Mouse (Mus musculus) embryonic facial prominence, embryonic 10.5 days (tissue): ENCODE data around the gene Tbc1d22a. TPM values are rescaled to one million over a fixed set of nuclear protein-coding genes. Genes with fewer than 3 reads are reported as not detected.

Experiments used
- DNase-seq: peaks from one replicate; pipeline ENCODE4 v3.0.0-alpha.2; 2017; ENCODE audit warnings: low spot score
- H3K27ac ChIP-seq: fragments of 300-500 bp; sonication (generic); replicated peaks from 2 replicates; pipeline ENCODE4 v1.5.1; 2016; ENCODE audit warnings: mild to moderate bottlenecking
- H3K27me3 ChIP-seq: fragments of 300-500 bp; sonication (generic); replicated peaks from 2 replicates; pipeline ENCODE4 v1.6.1; 2016; ENCODE audit warnings: low read depth, mild to moderate bottlenecking; ENCODE audit not compliant: poor library complexity, severe bottlenecking
- H3K36me3 ChIP-seq: fragments of 300-500 bp; sonication (generic); replicated peaks from 2 replicates; pipeline ENCODE4 v1.6.1; 2016; ENCODE audit warnings: mild to moderate bottlenecking, moderate library complexity
- H3K4me1 ChIP-seq: fragments of 300-500 bp; sonication (generic); 2 replicates; pipeline ENCODE4 v1.6.1; 2016
- H3K4me3 ChIP-seq: fragments of 300-500 bp; sonication (generic); 2 replicates; pipeline ENCODE4 v1.5.1; 2016; ENCODE audit warnings: mild to moderate bottlenecking, moderate library complexity
- H3K9me3 ChIP-seq: fragments of 300-500 bp; sonication (generic); 2 replicates; pipeline ENCODE4 v1.6.1; 2016; ENCODE audit warnings: mild to moderate bottlenecking
- WGBS: fragments of 180-500 bp; shearing (Covaris S2); methylation state at CpG from one replicate; pipeline ENCODE4 v1.1.7; 2016; 5-methylcytosine and 5-hydroxymethylcytosine counted together
- polyA plus RNA-seq: library from polyadenylated mRNA; unstranded; fragments of >200 nt; fragmentation: Nextera tagmentation; extraction: Ambion mirVana; gene quantifications from 2 replicates; pipeline ENCODE4 v1.2.1, GENCODE M21; 2016

Gene Tbc1d22a
- polyA plus RNA-seq, 1 experiment from 2014 or later = 11.2 TPM

- WGBS = 71% methylated on average over 15 of the region's 15 CpGs
- H3K27ac ChIP-seq = no peak overlapping the region; the same call in 1 of the 2 replicates
- no peak overlapping the region for H3K4me3 ChIP-seq
- H3K36me3 ChIP-seq = no peaks in the 10 kb centered on the region
- H3K4me1 ChIP-seq = peaks cover 46% of the 10 kb centered on the region
- H3K27me3 ChIP-seq = no peaks in the 10 kb centered on the region; the same call in 1 of the 2 replicates
- H3K9me3 ChIP-seq = no peaks in the 10 kb centered on the region
- DNase-seq = no peak
Measured at GRCm38 (mm10) chr15:86277428-86277827, 63.2 kb downstream of the Tbc1d22a start.

GRCm38 (mm10) chr15:86279059-86279974 is 65.1 kb downstream of the Tbc1d22a start:
- H3K27ac ChIP-seq = no peak overlapping the region
- no peaks in the 10 kb centered on the region for H3K9me3 ChIP-seq
- DNase-seq = no peak
- H3K36me3 ChIP-seq = no peaks in the 10 kb centered on the region
- H3K27me3 ChIP-seq = no peaks in the 10 kb centered on the region; the same call in 1 of the 2 replicates
- 85% methylated on average over 14 of the region's 14 CpGs for WGBS
- peaks cover 51% of the 10 kb centered on the region for H3K4me1 ChIP-seq
- no peak overlapping the region for H3K4me3 ChIP-seq

GRCm38 (mm10) chr15:86280137-86280536 is 65.9 kb downstream of the Tbc1d22a start:
- DNase-seq = no peak
- Histone ChIP-seq H3K27ac (no peak overlapping the region), H3K9me3 (no peaks in the 10 kb centered on the region), H3K4me1 (peaks cover 51% of the 10 kb centered on the region), H3K36me3 (no peaks in the 10 kb centered on the region), H3K4me3 (no peak overlapping the region), H3K27me3 (no peaks in the 10 kb centered on the region; the same call in 1 of the 2 replicates)
- WGBS = 62% methylated on average over 4 of the region's 4 CpGs

DNA sequence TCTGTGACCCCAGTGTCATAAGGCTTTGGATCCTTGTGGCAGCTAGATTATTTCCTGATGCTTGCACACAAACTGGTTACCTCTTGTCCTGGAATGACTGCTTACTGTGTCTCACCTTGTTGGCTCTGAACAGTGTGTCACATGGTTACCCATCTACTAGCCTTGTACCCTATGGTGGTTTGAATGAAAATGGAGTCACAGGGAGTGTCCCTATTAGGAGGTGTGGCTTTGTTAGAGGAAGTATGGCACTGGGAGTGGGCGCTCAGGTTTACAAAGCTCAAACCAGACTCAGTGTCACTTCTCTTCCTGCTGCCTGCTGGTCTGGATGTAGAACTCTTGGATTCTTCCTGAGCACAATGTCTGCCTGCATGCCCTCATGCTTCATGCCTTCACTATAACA is 69.0 kb downstream of the Tbc1d22a start:
- Histone ChIP-seq H3K4me1 (peaks cover 22% of the 10 kb centered on the region), H3K4me3 (no peak overlapping the region), H3K36me3 (no peaks in the 10 kb centered on the region), H3K27me3 (no peaks in the 10 kb centered on the region), H3K9me3 (no peaks in the 10 kb centered on the region), H3K27ac (no peak overlapping the region)
- WGBS = 85% methylated on average over 1 of the region's 1 CpGs
- DNase-seq = no peak

- no peaks in the 10 kb centered on the region for H3K27me3 ChIP-seq
Measured at GRCm38 (mm10) chr15:86285296-86285695, 71.0 kb downstream of the Tbc1d22a start.

GRCm38 (mm10) chr15:86290074-86290473 is 75.8 kb downstream of the Tbc1d22a start:
- H3K27me3 ChIP-seq = no peaks in the 10 kb centered on the region
- H3K4me3 ChIP-seq = no peak overlapping the region
- H3K36me3 ChIP-seq = no peaks in the 10 kb centered on the region
- H3K27ac ChIP-seq = no peak overlapping the region
- peaks cover 9% of the 10 kb centered on the region; the same call in 1 of the 2 replicates for H3K4me1 ChIP-seq
- no peaks in the 10 kb centered on the region for H3K9me3 ChIP-seq
- DNase-seq = no peak
- WGBS = 88% methylated on average over 3 of the region's 3 CpGs

More at GRCm38 (mm10) chr15:86285296-86285695, 71.0 kb downstream of the Tbc1d22a start:
- Histone ChIP-seq H3K9me3 (no peaks in the 10 kb centered on the region), H3K4me3 (no peak overlapping the region), H3K36me3 (no peaks in the 10 kb centered on the region), H3K4me1 (peaks cover 13% of the 10 kb centered on the region; the same call in 1 of the 2 replicates), H3K27ac (no peak overlapping the region)
- DNase-seq = no peak
- 85% methylated on average over 2 of the region's 2 CpGs for WGBS

DNA sequence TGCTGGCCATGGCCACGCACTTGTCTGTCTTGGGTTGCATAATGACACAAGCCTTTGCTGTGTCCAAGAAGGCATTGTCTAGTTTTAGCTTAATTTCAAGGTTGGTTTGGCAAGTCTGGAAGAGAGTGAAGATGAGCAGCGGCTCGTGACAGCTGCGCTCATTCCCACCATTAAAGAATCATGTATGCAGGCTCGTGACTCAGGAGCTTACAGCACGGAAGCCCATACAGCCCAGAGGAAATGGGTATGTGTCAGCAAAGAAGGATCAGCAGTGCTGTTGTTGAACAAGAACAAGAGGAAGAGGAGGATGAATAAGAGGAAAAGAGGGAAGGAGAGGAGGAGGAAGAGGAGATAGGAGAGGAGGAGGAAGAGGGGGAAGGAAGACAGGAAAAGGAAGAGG is 78.0 kb downstream of the Tbc1d22a start:
- Histone ChIP-seq H3K9me3 (no peaks in the 10 kb centered on the region), H3K27ac (no peak overlapping the region), H3K27me3 (no peaks in the 10 kb centered on the region), H3K4me1 (peaks cover 9% of the 10 kb centered on the region; the same call in 1 of the 2 replicates), H3K36me3 (no peaks in the 10 kb centered on the region), H3K4me3 (no peak overlapping the region)
- WGBS = 89% methylated on average over 6 of the region's 6 CpGs
- DNase-seq = no peak

GRCm38 (mm10) chr15:86294426-86294825 is 80.2 kb downstream of the Tbc1d22a start:
- 83% methylated on average over 3 of the region's 3 CpGs for WGBS
- DNase-seq = no peak
- Histone ChIP-seq H3K4me1 (peaks cover 9% of the 10 kb centered on the region; the same call in 1 of the 2 replicates), H3K27ac (no peak overlapping the region), H3K4me3 (no peak overlapping the region), H3K27me3 (no peaks in the 10 kb centered on the region), H3K36me3 (no peaks in the 10 kb centered on the region), H3K9me3 (no peaks in the 10 kb centered on the region)

DNA sequence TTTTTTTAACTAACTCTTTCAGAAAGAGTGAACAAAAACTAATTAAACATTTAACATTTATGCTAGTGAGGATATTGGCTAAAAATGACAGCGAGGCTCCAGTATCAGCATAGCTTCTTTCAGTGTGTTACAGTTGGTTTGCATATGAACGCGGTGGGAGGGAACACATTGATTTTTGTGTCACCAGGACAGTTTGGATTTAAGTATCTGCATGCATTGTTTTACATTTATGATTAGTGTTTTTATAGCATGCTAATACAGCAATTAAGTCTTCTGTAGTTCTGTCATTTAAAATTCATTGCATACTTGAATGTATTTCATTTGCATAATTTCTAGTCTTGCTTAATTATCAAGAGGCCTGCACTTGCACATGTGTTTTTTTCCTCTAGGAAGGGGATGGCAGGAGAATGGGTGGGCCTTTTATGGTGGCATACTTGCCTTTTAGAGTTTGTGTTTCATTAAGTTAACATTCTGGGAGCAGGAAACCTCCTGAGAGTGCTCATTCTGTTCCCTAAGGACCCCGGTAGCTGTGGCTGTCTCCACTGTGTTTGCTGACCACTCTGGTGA is 81.5 kb downstream of the Tbc1d22a start:
- no peaks in the 10 kb centered on the region for H3K27me3 ChIP-seq
- no peak overlapping the region for H3K4me3 ChIP-seq
- H3K9me3 ChIP-seq = no peaks in the 10 kb centered on the region
- H3K27ac ChIP-seq = no peak overlapping the region
- DNase-seq = no peak
- H3K36me3 ChIP-seq = no peaks in the 10 kb centered on the region
- 79% methylated on average over 4 of the region's 4 CpGs for WGBS
- H3K4me1 ChIP-seq = no peaks in the 10 kb centered on the region

DNA sequence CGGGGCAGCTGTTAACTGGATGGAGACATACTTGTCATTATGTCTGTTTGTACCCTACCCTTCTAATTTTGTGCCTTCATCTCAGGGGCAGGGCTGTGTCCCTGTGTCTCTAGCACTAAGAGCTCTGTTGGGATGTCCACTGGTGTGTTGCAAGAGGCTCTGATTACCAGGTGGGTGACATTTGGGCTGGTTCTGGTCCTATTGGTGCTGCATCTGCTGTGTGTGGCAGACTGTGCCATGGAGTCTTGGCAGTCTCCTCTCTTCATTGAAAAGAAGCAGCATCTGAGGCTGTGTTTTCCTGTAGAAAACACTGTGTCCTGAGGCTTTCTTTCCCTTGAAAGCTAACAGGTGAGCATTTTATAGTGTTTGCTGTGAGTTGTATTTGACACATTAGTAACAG is 83.0 kb downstream of the Tbc1d22a start:
- H3K9me3 ChIP-seq = no peaks in the 10 kb centered on the region
- no peak for DNase-seq
- H3K4me3 ChIP-seq = no peak overlapping the region
- H3K27ac ChIP-seq = no peak overlapping the region
- H3K4me1 ChIP-seq = no peaks in the 10 kb centered on the region
- H3K36me3 ChIP-seq = no peaks in the 10 kb centered on the region
- 95% methylated on average over 1 of the region's 1 CpGs for WGBS
- H3K27me3 ChIP-seq = no peaks in the 10 kb centered on the region

GRCm38 (mm10) chr15:86303876-86304275 is 89.6 kb downstream of the Tbc1d22a start:
- no peak for DNase-seq
- H3K9me3 ChIP-seq = no peaks in the 10 kb centered on the region
- no peaks in the 10 kb centered on the region for H3K4me1 ChIP-seq
- no peak overlapping the region for H3K4me3 ChIP-seq
- no peaks in the 10 kb centered on the region for H3K27me3 ChIP-seq
- WGBS = 90% methylated on average over 1 of the region's 1 CpGs
- H3K36me3 ChIP-seq = no peaks in the 10 kb centered on the region
- no peak overlapping the region for H3K27ac ChIP-seq

DNA sequence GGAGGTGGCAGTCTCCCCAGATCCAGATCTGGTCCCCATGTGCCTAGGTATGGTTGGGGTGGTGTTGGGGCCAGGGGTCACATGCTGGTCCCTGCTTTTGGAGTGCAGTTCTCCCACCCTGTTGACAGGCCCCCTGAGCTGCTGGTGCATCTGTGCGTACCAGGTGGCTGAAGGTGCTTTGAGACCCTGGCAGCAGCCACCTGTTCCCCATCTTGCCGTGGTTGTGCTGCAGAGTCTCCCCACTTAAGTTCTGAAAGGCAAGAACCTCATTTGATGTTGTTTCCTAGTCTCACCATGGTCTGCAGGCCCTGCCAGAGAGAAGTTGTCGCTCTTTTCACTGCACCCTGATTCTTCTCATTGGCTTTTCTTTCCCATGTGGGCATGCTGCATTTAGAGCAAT is 90.6 kb downstream of the Tbc1d22a start:
- H3K36me3 ChIP-seq = no peaks in the 10 kb centered on the region
- WGBS = 80% methylated on average over 3 of the region's 3 CpGs
- DNase-seq = no peak
- no peaks in the 10 kb centered on the region for H3K27me3 ChIP-seq
- H3K27ac ChIP-seq = no peak overlapping the region
- no peaks in the 10 kb centered on the region for H3K9me3 ChIP-seq
- H3K4me3 ChIP-seq = no peak overlapping the region
- H3K4me1 ChIP-seq = no peaks in the 10 kb centered on the region

DNA sequence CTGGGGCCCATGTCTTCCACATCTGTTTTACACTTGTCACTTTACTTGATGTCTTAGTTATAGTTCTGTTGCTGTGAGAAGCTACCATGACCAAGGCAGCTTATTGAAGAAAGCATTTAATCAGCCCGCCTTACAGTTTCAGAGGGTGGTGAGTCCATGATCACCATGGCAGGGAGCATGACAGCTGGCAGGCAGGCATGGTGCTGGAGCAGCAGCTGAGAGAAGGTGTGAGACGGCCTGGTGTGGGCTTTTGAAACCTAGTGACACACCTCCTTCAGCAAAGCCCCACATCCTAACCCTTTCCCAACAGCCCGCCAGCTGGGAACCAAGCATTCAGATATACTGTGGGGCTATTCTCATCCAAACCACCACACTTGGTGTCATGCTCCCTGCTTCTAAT is 91.0 kb downstream of the Tbc1d22a start:
- H3K4me3 ChIP-seq = no peak overlapping the region
- no peaks in the 10 kb centered on the region for H3K27me3 ChIP-seq
- H3K4me1 ChIP-seq = no peaks in the 10 kb centered on the region
- H3K36me3 ChIP-seq = no peaks in the 10 kb centered on the region
- 83% methylated on average over 3 of the region's 3 CpGs for WGBS
- no peak overlapping the region for H3K27ac ChIP-seq
- no peaks in the 10 kb centered on the region for H3K9me3 ChIP-seq
- no peak for DNase-seq
